Mouse (Mus musculus) kidney, postnatal 0 days (tissue): Measurements from ENCODE around the gene Itpr1. TPM values are rescaled to one million over a fixed set of nuclear protein-coding genes. Genes with fewer than 3 reads are reported as not detected.

ENCODE experiments used
- ATAC-seq: fragments of 200-750 bp; cut with Nextera tagmentation; replicated peaks from 2 replicates; pipeline ENCODE4 v1.8.0; 2017; ENCODE audit warnings: low read depth, moderate number of reproducible peaks, moderate TSS enrichment, moderate library complexity; ENCODE audit not compliant: low FRiP score
- DNase-seq: peaks from one replicate; pipeline ENCODE4 v3.0.0-alpha.2; 2016; ENCODE audit warnings: low spot score
- H3K27ac ChIP-seq: fragments of 300-500 bp; sonication (generic); 2 replicates; pipeline ENCODE4 v1.5.1; 2014; ENCODE audit warnings: mild to moderate bottlenecking
- H3K27me3 ChIP-seq: fragments of 300-500 bp; sonication (generic); 2 replicates; pipeline ENCODE4 v1.6.1; 2014; ENCODE audit warnings: low read length, mixed read lengths; ENCODE audit not compliant: insufficient read depth
- H3K36me3 ChIP-seq: fragments of 300-500 bp; sonication (generic); 2 replicates; pipeline ENCODE4 v1.6.1; 2014; ENCODE audit warnings: low read length, mixed read lengths; ENCODE audit not compliant: insufficient read depth
- H3K4me1 ChIP-seq: fragments of 300-500 bp; sonication (generic); replicated peaks from 2 replicates; pipeline ENCODE4 v1.6.1; 2014; ENCODE audit warnings: antibody characterized with exemption, low read length, mixed read lengths; ENCODE audit not compliant: insufficient read depth
- H3K4me2 ChIP-seq: fragments of 300-500 bp; sonication (generic); 2 replicates; pipeline ENCODE4 v1.6.1; 2014; ENCODE audit warnings: mild to moderate bottlenecking, low read length, moderate library complexity, mixed read lengths
- H3K4me3 ChIP-seq: fragments of 300-500 bp; sonication (generic); replicated peaks from 2 replicates; pipeline ENCODE4 v1.5.1; 2014; ENCODE audit warnings: low read depth, low read length
- H3K9ac ChIP-seq: fragments of 300-500 bp; sonication (generic); 2 replicates; pipeline ENCODE4 v1.6.1; 2014; ENCODE audit warnings: low read depth, low read length
- H3K9me3 ChIP-seq: fragments of 300-500 bp; sonication (generic); replicated peaks from 2 replicates; pipeline ENCODE4 v1.6.1; 2016; ENCODE audit warnings: low read length, inconsistent platforms, mixed read lengths
- CTCF ChIP-seq: IDR thresholded peaks from 2 replicates; pipeline ENCODE4 v1.5.1; 2016; ENCODE audit warnings: antibody characterized with exemption, low read depth, mild to moderate bottlenecking, moderate library complexity
- WGBS: fragments of 180-500 bp; shearing (Covaris S2); extraction: QIAGEN DNeasy Blood & Tissue Kit; methylation state at CpG from one replicate; pipeline ENCODE4 v1.1.7; 2014; 5-methylcytosine and 5-hydroxymethylcytosine counted together
- polyA plus RNA-seq: library from polyadenylated mRNA; unstranded; fragments of >200 nt; fragmentation: Nextera tagmentation; extraction: Ambion mirVana; gene quantifications from 2 replicates; pipeline ENCODE4 v1.2.1, GENCODE M21; 2015

The Itpr1 gene
- polyA plus RNA-seq, 1 experiment from 2014 or later: 21.2 TPM

- H3K9ac ChIP-seq: no peak overlapping the region
- 94% methylated on average over 9 of the region's 9 CpGs for WGBS
- ATAC-seq (no peak), DNase-seq (no peak)
- no peak for TF ChIP-seq CTCF
- H3K27ac ChIP-seq: no peak overlapping the region
- H3K4me1 ChIP-seq: no peaks in the 10 kb centered on the region
- no peaks in the 10 kb centered on the region for H3K27me3 ChIP-seq
- H3K9me3 ChIP-seq: no peaks in the 10 kb centered on the region
- H3K4me3 ChIP-seq: no peak overlapping the region
- peaks cover 43% of the 10 kb centered on the region; the same call in 1 of the 2 replicates for H3K36me3 ChIP-seq
- no peak overlapping the region for H3K4me2 ChIP-seq
Measured at GRCm38 (mm10) chr6:108413593-108413992, 200.7 kb downstream of the Itpr1 start.

- no peak for TF ChIP-seq CTCF
- H3K36me3 ChIP-seq: peaks cover 41% of the 10 kb centered on the region
- H3K9me3 ChIP-seq: no peaks in the 10 kb centered on the region
Measured at GRCm38 (mm10) chr6:108415847-108416246, 203.0 kb downstream of the Itpr1 start.

GRCm38 (mm10) chr6:108417508-108417907 is 204.6 kb downstream of the Itpr1 start:
- peaks cover 41% of the 10 kb centered on the region for H3K36me3 ChIP-seq

More at GRCm38 (mm10) chr6:108415847-108416246, 203.0 kb downstream of the Itpr1 start:
- H3K4me2 ChIP-seq: no peak overlapping the region
- no peaks in the 10 kb centered on the region for H3K27me3 ChIP-seq
- WGBS: 92% methylated on average over 4 of the region's 4 CpGs
- ATAC-seq (no peak), DNase-seq (no peak)
- no peak overlapping the region for H3K4me3 ChIP-seq
- H3K4me1 ChIP-seq: no peaks in the 10 kb centered on the region
- H3K9ac ChIP-seq: no peak overlapping the region
- no peak overlapping the region for H3K27ac ChIP-seq

GRCm38 (mm10) chr6:108418218-108418617 is 205.3 kb downstream of the Itpr1 start:
- no peak overlapping the region for H3K9ac ChIP-seq
- H3K4me2 ChIP-seq: no peak overlapping the region

More at GRCm38 (mm10) chr6:108417508-108417907, 204.6 kb downstream of the Itpr1 start:
- H3K27ac ChIP-seq: no peak overlapping the region
- ATAC-seq: peak; percentile 75
- 34% methylated on average over 8 of the region's 8 CpGs for WGBS
- no peaks in the 10 kb centered on the region for H3K4me1 ChIP-seq
- H3K27me3 ChIP-seq: no peaks in the 10 kb centered on the region
- H3K4me3 ChIP-seq: no peak overlapping the region
- H3K9ac ChIP-seq: no peak overlapping the region
- DNase-seq: peak; percentile 81
- no peaks in the 10 kb centered on the region for H3K9me3 ChIP-seq
- no peak overlapping the region for H3K4me2 ChIP-seq
- TF ChIP-seq CTCF: peak; percentile 92

GRCm38 (mm10) chr6:108424749-108425584 is 212.1 kb downstream of the Itpr1 start:
- Histone ChIP-seq H3K4me2 (no peak overlapping the region), H3K9me3 (no peaks in the 10 kb centered on the region), H3K4me3 (no peak overlapping the region), H3K27ac (no peak overlapping the region), H3K27me3 (no peaks in the 10 kb centered on the region), H3K36me3 (peaks cover 15% of the 10 kb centered on the region), H3K4me1 (no peaks in the 10 kb centered on the region), H3K9ac (no peak overlapping the region)
- WGBS: 80% methylated on average over 9 of the region's 9 CpGs
- DNase-seq (no peak), ATAC-seq (no peak)
- TF ChIP-seq CTCF: no peak

More at GRCm38 (mm10) chr6:108418218-108418617, 205.3 kb downstream of the Itpr1 start:
- TF ChIP-seq CTCF: no peak
- Histone ChIP-seq H3K27me3 (no peaks in the 10 kb centered on the region), H3K9me3 (no peaks in the 10 kb centered on the region), H3K27ac (no peak overlapping the region), H3K4me3 (no peak overlapping the region), H3K36me3 (peaks cover 43% of the 10 kb centered on the region), H3K4me1 (no peaks in the 10 kb centered on the region)
- no peak for ATAC-seq
- DNase-seq: no peak
- 88% methylated on average over 7 of the region's 7 CpGs for WGBS

GRCm38 (mm10) chr6:108426789-108427188 is 213.9 kb downstream of the Itpr1 start:
- Histone ChIP-seq H3K4me1 (no peaks in the 10 kb centered on the region), H3K9ac (no peak overlapping the region), H3K36me3 (peaks cover 8% of the 10 kb centered on the region; the same call in 1 of the 2 replicates), H3K4me2 (no peak overlapping the region), H3K4me3 (no peak overlapping the region), H3K27ac (no peak overlapping the region), H3K9me3 (no peaks in the 10 kb centered on the region), H3K27me3 (no peaks in the 10 kb centered on the region)
- ATAC-seq (peak; percentile 70), DNase-seq (peak; percentile 94)
- TF ChIP-seq CTCF: peak; percentile 80
- WGBS: 9% methylated on average over 10 of the region's 10 CpGs
